Mouse (Mus musculus) small intestine, adult 2 months (tissue): ENCODE measurements around the gene Rfx4.

Experiments used
- CTCF ChIP-seq: fragments of 200-500 bp; IDR thresholded peaks from 2 replicates; pipeline ENCODE4 v1.5.1; 2012; ENCODE audit warnings: low read depth, mild to moderate bottlenecking, control low read depth, inconsistent platforms, low read length, moderate library complexity, mixed read lengths; ENCODE audit not compliant: insufficient replicate concordance, insufficient read length; ENCODE audit errors: extremely low read depth
- POLR2A ChIP-seq: fragments of 200-500 bp; IDR thresholded peaks from 2 replicates; pipeline ENCODE4 v1.6.1; 2012; ENCODE audit warnings: low read depth, mild to moderate bottlenecking, control low read depth, inconsistent platforms, low read length, moderate library complexity

DNA sequence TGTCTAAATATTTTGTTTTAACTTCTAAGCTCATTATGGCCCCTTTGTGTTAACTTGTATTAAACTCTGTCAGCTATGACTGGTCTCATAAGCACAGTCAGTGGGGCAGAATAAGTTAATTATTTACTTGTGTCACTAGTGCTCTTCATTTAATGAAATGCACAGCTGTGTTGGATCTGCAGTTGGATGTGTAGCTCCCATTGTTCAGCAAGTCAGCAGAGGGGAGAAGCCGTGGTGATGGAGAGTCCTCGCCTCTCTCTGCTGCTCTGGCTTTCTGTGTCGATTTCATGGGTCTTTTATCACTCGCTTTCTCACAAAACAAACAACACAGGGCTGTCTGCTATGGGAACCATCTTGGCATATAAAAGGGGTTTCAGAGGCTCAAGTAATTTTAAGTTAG is 45.0 kb upstream of the Rfx4 start:
- TF ChIP-seq CTCF (no peak), POLR2A (no peak)
